Mouse (Mus musculus) stomach, postnatal 0 days (tissue): ENCODE measurements around the gene Mcoln2.
"Not testable (repeated sequence)": the region's sequence is repeated elsewhere in the genome, so short reads cannot be mapped to it uniquely, and the experiment has no call there.

Experiments
- CTCF ChIP-seq: IDR thresholded peaks from 2 replicates; pipeline ENCODE4 v1.5.1; 2016; ENCODE audit warnings: antibody characterized with exemption, low read depth, mild to moderate bottlenecking, moderate library complexity
- EP300 ChIP-seq: optimal IDR thresholded peaks from 2 replicates; pipeline ENCODE3; 2016; ENCODE audit warnings: antibody characterized with exemption

- not testable (repeated sequence) for TF ChIP-seq CTCF, EP300
Measured at GRCm38 (mm10) chr3:146209759-146210158, 60.1 kb downstream of the Mcoln2 start.
